Mouse (Mus musculus): ENCODE data around the gene Ankle2. TPM values are rescaled to one million over a fixed set of nuclear protein-coding genes. Genes with fewer than 3 reads are reported as not detected.

Ankle2 gene
- polyA plus RNA-seq, 1 experiment, result 37.2 TPM

GRCm38 (mm10) chr5:110230401-110230779 lies 414 bp upstream of the Ankle2 start:
- peak overlapping the region; percentile 94 for H3K4me3 ChIP-seq (ENCODE audit: insufficient read depth, low read length)
- TF ChIP-seq CTCF (IDR thresholded peaks at IDR 0.05; ENCODE audit: borderline replicate concordance, insufficient read depth, low read length) (no peak), POLR2A (IDR thresholded peaks at IDR 0.05; ENCODE audit: low read depth, low read length) (no peak)
- H3K4me1 ChIP-seq (ENCODE audit: control insufficient read depth, insufficient read depth, low read length), result peaks cover 4% of the 10 kb centered on the region; the same call in 1 of the 2 replicates
- H3K27ac ChIP-seq (ENCODE audit: insufficient read depth, low read length), result peak overlapping the region; percentile 60

GRCm38 (mm10) chr5:110231638-110232037 lies 834 bp downstream of the Ankle2 start:
- H3K4me3 ChIP-seq (ENCODE audit: insufficient read depth, low read length), result peak overlapping the region; percentile 94
- H3K27ac ChIP-seq (ENCODE audit: insufficient read depth, low read length), result no peak overlapping the region
- peaks cover 4% of the 10 kb centered on the region; the same call in 1 of the 2 replicates for H3K4me1 ChIP-seq (ENCODE audit: control insufficient read depth, insufficient read depth, low read length)
- no peak for TF ChIP-seq POLR2A (IDR thresholded peaks at IDR 0.05; ENCODE audit: low read depth, low read length)
- TF ChIP-seq CTCF (IDR thresholded peaks at IDR 0.05; ENCODE audit: borderline replicate concordance, insufficient read depth, low read length), result no peak

GRCm38 (mm10) chr5:110232346-110232745 lies 1.5 kb downstream of the Ankle2 start:
- H3K27ac ChIP-seq (ENCODE audit: insufficient read depth, low read length), result no peak overlapping the region
- TF ChIP-seq CTCF (IDR thresholded peaks at IDR 0.05; ENCODE audit: borderline replicate concordance, insufficient read depth, low read length) (no peak), POLR2A (IDR thresholded peaks at IDR 0.05; ENCODE audit: low read depth, low read length) (no peak)
- H3K4me3 ChIP-seq (ENCODE audit: insufficient read depth, low read length), result no peak overlapping the region
- H3K4me1 ChIP-seq (ENCODE audit: control insufficient read depth, insufficient read depth, low read length), result peaks cover 4% of the 10 kb centered on the region; the same call in 1 of the 2 replicates

- Histone ChIP-seq H3K4me3 (ENCODE audit: insufficient read depth, low read length) (no peak overlapping the region), H3K27ac (ENCODE audit: insufficient read depth, low read length) (no peak overlapping the region), H3K4me1 (ENCODE audit: control insufficient read depth, insufficient read depth, low read length) (peaks cover 4% of the 10 kb centered on the region; the same call in 1 of the 2 replicates)
- TF ChIP-seq POLR2A (IDR thresholded peaks at IDR 0.05; ENCODE audit: low read depth, low read length) (no peak), CTCF (IDR thresholded peaks at IDR 0.05; ENCODE audit: borderline replicate concordance, insufficient read depth, low read length) (no peak)
These were observed 13.3 kb downstream of the Ankle2 start for GRCm38 (mm10) chr5:110244091-110244490.

- H3K4me1 ChIP-seq (ENCODE audit: control insufficient read depth, insufficient read depth, low read length), result no peaks in the 10 kb centered on the region
- no peak overlapping the region for H3K4me3 ChIP-seq (ENCODE audit: insufficient read depth, low read length)
- no peak overlapping the region for H3K27ac ChIP-seq (ENCODE audit: insufficient read depth, low read length)
- no peak for TF ChIP-seq POLR2A (IDR thresholded peaks at IDR 0.05; ENCODE audit: low read depth, low read length)
- TF ChIP-seq CTCF (IDR thresholded peaks at IDR 0.05; ENCODE audit: borderline replicate concordance, insufficient read depth, low read length), result no peak
These were observed 36.1 kb downstream of the Ankle2 start for GRCm38 (mm10) chr5:110266941-110267340.

- H3K4me1 ChIP-seq (ENCODE audit: control insufficient read depth, insufficient read depth, low read length), result 0 out of 2 replicates have a peak, but pooled peaks cover 1% of the 10 kb centered on the region
- peak within 1 kb of the TSS; percentile 91 for H3K4me3 ChIP-seq (ENCODE audit: insufficient read depth, low read length)
- no peak within 1 kb of the TSS for H3K27ac ChIP-seq (ENCODE audit: insufficient read depth, low read length)
- TF ChIP-seq CTCF (IDR thresholded peaks at IDR 0.05; ENCODE audit: borderline replicate concordance, insufficient read depth, low read length) (peak; percentile 75; the same call in 1 of the 2 replicates), POLR2A (IDR thresholded peaks at IDR 0.05; ENCODE audit: low read depth, low read length) (peak; percentile 82)
These were observed 38.6 kb downstream of the Ankle2 start, which contains the start of gene Pgam5 for GRCm38 (mm10) chr5:110269141-110270101. Gene Pgam5, minus strand, starts transcription at chr5:110269913.

- no peak overlapping the region for H3K4me3 ChIP-seq (ENCODE audit: insufficient read depth, low read length)
- H3K4me1 ChIP-seq (ENCODE audit: control insufficient read depth, insufficient read depth, low read length), result peaks cover 6% of the 10 kb centered on the region; the same call in 1 of the 2 replicates
- H3K27ac ChIP-seq (ENCODE audit: insufficient read depth, low read length), result no peak overlapping the region
- TF ChIP-seq POLR2A (IDR thresholded peaks at IDR 0.05; ENCODE audit: low read depth, low read length) (no peak), CTCF (IDR thresholded peaks at IDR 0.05; ENCODE audit: borderline replicate concordance, insufficient read depth, low read length) (no peak)
These were observed 39.4 kb downstream of the Ankle2 start for GRCm38 (mm10) chr5:110270242-110270641.

- TF ChIP-seq POLR2A (IDR thresholded peaks at IDR 0.05; ENCODE audit: low read depth, low read length) (no peak), CTCF (IDR thresholded peaks at IDR 0.05; ENCODE audit: borderline replicate concordance, insufficient read depth, low read length) (no peak)
- Histone ChIP-seq H3K4me3 (ENCODE audit: insufficient read depth, low read length) (no peak overlapping the region), H3K4me1 (ENCODE audit: control insufficient read depth, insufficient read depth, low read length) (peaks cover 6% of the 10 kb centered on the region; the same call in 1 of the 2 replicates), H3K27ac (ENCODE audit: insufficient read depth, low read length) (peak overlapping the region; percentile 51; the same call in 1 of the 2 replicates)
These were observed 43.3 kb downstream of the Ankle2 start for GRCm38 (mm10) chr5:110274147-110274546.

- no peak for TF ChIP-seq POLR2A (IDR thresholded peaks at IDR 0.05; ENCODE audit: low read depth, low read length)
- TF ChIP-seq CTCF (IDR thresholded peaks at IDR 0.05; ENCODE audit: borderline replicate concordance, insufficient read depth, low read length), result no peak
- Histone ChIP-seq H3K4me3 (ENCODE audit: insufficient read depth, low read length) (no peak overlapping the region), H3K27ac (ENCODE audit: insufficient read depth, low read length) (peak overlapping the region; percentile 51; the same call in 1 of the 2 replicates), H3K4me1 (ENCODE audit: control insufficient read depth, insufficient read depth, low read length) (peaks cover 6% of the 10 kb centered on the region; the same call in 1 of the 2 replicates)
These were observed 44.0 kb downstream of the Ankle2 start for GRCm38 (mm10) chr5:110274846-110275245.

GRCm38 (mm10) chr5:110276391-110276790 lies 45.6 kb downstream of the Ankle2 start:
- peaks cover 6% of the 10 kb centered on the region; the same call in 1 of the 2 replicates for H3K4me1 ChIP-seq (ENCODE audit: control insufficient read depth, insufficient read depth, low read length)
- H3K27ac ChIP-seq (ENCODE audit: insufficient read depth, low read length), result no peak overlapping the region
- H3K4me3 ChIP-seq (ENCODE audit: insufficient read depth, low read length), result no peak overlapping the region
- TF ChIP-seq POLR2A (IDR thresholded peaks at IDR 0.05; ENCODE audit: low read depth, low read length), result no peak
- TF ChIP-seq CTCF (IDR thresholded peaks at IDR 0.05; ENCODE audit: borderline replicate concordance, insufficient read depth, low read length), result no peak
